Mouse (Mus musculus): Measurements from ENCODE around the gene Prss37.

DNA sequence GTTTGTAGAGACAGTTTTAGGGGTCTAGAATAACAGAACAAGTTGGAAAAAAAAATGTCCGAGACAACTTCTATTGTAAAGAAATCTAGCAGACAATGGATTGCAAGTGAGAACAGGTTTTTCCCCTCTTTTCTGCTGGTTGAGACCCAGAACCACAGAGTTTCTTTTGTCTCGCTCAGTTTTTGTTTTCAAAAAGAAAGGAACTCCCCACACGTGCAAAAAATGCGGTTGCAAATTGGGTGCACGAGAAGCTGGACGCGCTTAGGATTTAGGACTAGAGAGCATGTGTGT is 47.6 kb downstream of the Prss37 start:
- TF ChIP-seq EP300 (IDR thresholded peaks at IDR 0.05; ENCODE audit: low read depth) (no peak), CTCF (IDR thresholded peaks at IDR 0.05; ENCODE audit: low read depth) (no peak)

All from liver, embryonic 14.5 days (tissue).